Mouse (Mus musculus) adrenal gland, adult 8-10 months (tissue): Measurements from ENCODE around the gene Gm11116. TPM values are rescaled to one million over a fixed set of nuclear protein-coding genes. Genes with fewer than 3 reads are reported as not detected.
"Not testable (repeated sequence)": the region's sequence is repeated elsewhere in the genome, so short reads cannot be mapped to it uniquely, and the experiment has no call there.

Experiments
- DNase-seq: peaks from one replicate; pipeline ENCODE4 v3.0.0; 2022
- total RNA-seq, 4 experiments: library from RNA; stranded (reverse); gene quantifications; 2 replicates each; pipeline ENCODE4 v1.2.4; 2022

Gm11116 gene
- total RNA-seq: not detected

DNA sequence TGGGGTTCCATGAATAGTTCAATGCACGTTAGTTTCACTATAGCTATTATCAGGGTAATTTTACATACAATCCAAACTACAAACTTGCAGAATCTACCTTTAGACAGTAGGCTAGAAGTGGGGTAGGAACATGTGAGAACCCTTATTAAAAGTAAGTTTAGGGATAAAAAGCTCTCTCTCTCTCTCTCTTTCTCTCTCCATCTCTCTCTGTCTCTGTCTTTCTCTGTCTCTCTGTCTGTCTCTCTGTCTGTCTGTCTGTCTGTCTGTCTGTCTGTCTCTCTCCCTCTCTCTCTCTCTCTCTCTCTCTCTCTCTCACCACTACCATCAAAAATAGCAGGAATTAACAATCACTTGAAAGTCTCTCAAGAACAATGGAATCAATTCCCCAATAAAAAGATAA lies at the start of gene Gm11116:
Gene Gm11116, minus strand, starts transcription at position 101 of the 400 bp plus-strand sequence.
- DNase-seq: no peak

DNA sequence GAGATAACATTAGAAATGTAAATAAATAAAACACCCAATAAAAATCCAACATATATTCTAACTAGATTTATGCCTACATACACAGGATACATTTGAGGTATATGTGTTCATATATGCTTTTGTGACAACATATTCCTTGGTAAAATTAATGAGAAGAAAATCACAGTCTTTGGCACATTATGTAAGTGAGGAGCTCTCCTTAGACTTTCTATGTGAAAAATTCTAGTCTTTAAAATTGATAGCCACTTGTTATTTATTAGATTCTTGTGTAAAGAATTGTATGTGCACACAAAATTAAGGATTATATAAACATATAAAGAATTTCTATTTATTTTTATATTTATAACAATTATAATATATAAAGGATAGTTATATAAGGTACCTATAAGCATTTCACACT lies 42.7 kb upstream of the Gm11116 start, which contains the start of gene Gm11115:
Gene Gm11115, minus strand, starts transcription at position 101 of the 400 bp plus-strand sequence.
- DNase-seq: no peak

DNA sequence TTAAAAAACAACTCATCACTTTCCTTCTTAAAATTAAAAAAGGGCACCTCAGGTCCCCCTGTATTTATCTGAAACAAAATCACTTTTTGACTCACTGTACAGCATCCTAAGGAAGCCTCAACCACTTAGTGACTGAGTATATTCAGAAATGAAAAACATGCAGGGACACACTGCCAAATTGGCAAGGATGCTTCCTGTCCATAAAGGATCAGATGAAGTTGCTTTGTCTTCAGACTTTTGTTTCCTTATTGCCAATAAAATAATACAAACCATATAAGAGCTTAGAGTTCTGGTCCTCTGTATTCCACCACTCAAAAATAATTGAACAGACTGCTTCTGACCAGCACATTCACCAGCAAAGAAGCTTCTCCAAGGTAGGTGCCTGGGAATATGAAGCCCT lies 25.1 kb downstream of the Gm11116 start, which contains the start of gene Smr2:
Gene Smr2, plus strand, starts transcription at position 301 of the 400 bp plus-strand sequence.
- not testable (repeated sequence) for DNase-seq

Other genes with a start within 250 kb of the Gm11116 start
- gene Odam, start 226.5 kb downstream of the Gm11116 start, total RNA-seq: not detected
- gene Csn3, start 186.0 kb downstream of the Gm11116 start, total RNA-seq: not detected
- gene 2310003L06Rik, start 142.1 kb downstream of the Gm11116 start, total RNA-seq: not detected
- gene Gm28434, start 142.0 kb downstream of the Gm11116 start, total RNA-seq: not detected
- not detected for gene Cabs1, start 132.1 kb downstream of the Gm11116 start, total RNA-seq
- not detected for gene Smr3a, start 109.0 kb downstream of the Gm11116 start, total RNA-seq
- gene Smr2, start 25.0 kb downstream of the Gm11116 start, total RNA-seq: not detected
- gene Gm11115, start 42.6 kb upstream of the Gm11116 start, total RNA-seq: not detected
- gene Gm7714, start 157.4 kb upstream of the Gm11116 start, total RNA-seq: not detected
- not detected for gene Prol1, start 205.8 kb upstream of the Gm11116 start, total RNA-seq